Mouse (Mus musculus): ENCODE data around the gene Nwd2.
A peak's percentile ranks its signal among the peaks of the same experiment; 100 is the strongest.

Gene Nwd2

GRCm38 (mm10) chr5:63755938-63756337, 107.0 kb downstream of the Nwd2 start:
- no peak for DNase-seq

- no peak for DNase-seq
Measured at GRCm38 (mm10) chr5:63765886-63766285, 117.0 kb downstream of the Nwd2 start.

- peak; percentile 75 for DNase-seq
Measured at GRCm38 (mm10) chr5:63766715-63767114, 117.8 kb downstream of the Nwd2 start.

- no peak for DNase-seq
Measured at GRCm38 (mm10) chr5:63767464-63767863, 118.6 kb downstream of the Nwd2 start.

GRCm38 (mm10) chr5:63768220-63768619, 119.3 kb downstream of the Nwd2 start:
- no peak for DNase-seq

- DNase-seq = no peak
Measured at GRCm38 (mm10) chr5:63772971-63773370, 124.1 kb downstream of the Nwd2 start.

- no peak for DNase-seq
Measured at GRCm38 (mm10) chr5:63773603-63774002, 124.7 kb downstream of the Nwd2 start.

GRCm38 (mm10) chr5:63788156-63788826, 139.4 kb downstream of the Nwd2 start:
- no peak for DNase-seq

- DNase-seq = peak; percentile 84
Measured at GRCm38 (mm10) chr5:63811819-63812508, 163.1 kb downstream of the Nwd2 start, which contains the start of gene 0610040J01Rik. 0610040J01Rik (plus strand) TSS chr5:63812363.

GRCm38 (mm10) chr5:63812509-63812865, 163.6 kb downstream of the Nwd2 start:
- DNase-seq = no peak

- no peak for DNase-seq
Measured at GRCm38 (mm10) chr5:63816643-63817042, 167.7 kb downstream of the Nwd2 start.

GRCm38 (mm10) chr5:63817270-63817669, 168.4 kb downstream of the Nwd2 start:
- DNase-seq = no peak

- DNase-seq = peak; percentile 35
Measured at GRCm38 (mm10) chr5:63818975-63819374, 170.1 kb downstream of the Nwd2 start.

GRCm38 (mm10) chr5:63819519-63819918, 170.6 kb downstream of the Nwd2 start:
- DNase-seq = no peak

- no peak for DNase-seq
Measured at GRCm38 (mm10) chr5:63821176-63821575, 172.3 kb downstream of the Nwd2 start.

GRCm38 (mm10) chr5:63821860-63822259, 173.0 kb downstream of the Nwd2 start:
- no peak for DNase-seq

GRCm38 (mm10) chr5:63823362-63824332, 174.7 kb downstream of the Nwd2 start:
- peak; percentile 71 for DNase-seq

GRCm38 (mm10) chr5:63824599-63825350, 175.9 kb downstream of the Nwd2 start:
- DNase-seq = no peak

GRCm38 (mm10) chr5:63825881-63826280, 177.0 kb downstream of the Nwd2 start:
- DNase-seq = no peak

GRCm38 (mm10) chr5:63827006-63827405, 178.1 kb downstream of the Nwd2 start:
- no peak for DNase-seq

- DNase-seq = peak; percentile 53
Measured at GRCm38 (mm10) chr5:63827415-63828053, 178.6 kb downstream of the Nwd2 start.

Data from kidney, postnatal 10 days (tissue).